Mouse (Mus musculus) liver, embryonic 16.5 days (tissue): ENCODE measurements at regions not wholly inside any gene's neighbourhood (a gene's known extent, or its start where the extent isn't known, plus 50 kb on each side); places are given as distances from the start of the nearest gene placed in this dataset.

Experiments used
- ATAC-seq: fragments of 200-750 bp; cut with Nextera tagmentation; 2 replicates; pipeline ENCODE4 v1.8.0; 2017; ENCODE audit warnings: low read depth, mild to moderate bottlenecking, moderate number of reproducible peaks, moderate library complexity
- H3K27ac ChIP-seq: fragments of 300-500 bp; sonication (generic); 2 replicates; pipeline ENCODE4 v1.5.1; 2014; ENCODE audit warnings: mild to moderate bottlenecking, low read length
- H3K27me3 ChIP-seq: fragments of 300-500 bp; sonication (generic); 2 replicates; pipeline ENCODE4 v1.6.1; 2014; ENCODE audit warnings: low read depth, low read length, mixed read lengths; ENCODE audit not compliant: control insufficient read depth, insufficient read depth
- H3K36me3 ChIP-seq: fragments of 300-500 bp; sonication (generic); 2 replicates; pipeline ENCODE4 v1.6.1; 2014; ENCODE audit warnings: mild to moderate bottlenecking; ENCODE audit not compliant: control insufficient read depth, insufficient read depth
- H3K4me1 ChIP-seq: fragments of 300-500 bp; sonication (generic); 2 replicates; pipeline ENCODE4 v1.6.1; 2014; ENCODE audit warnings: low read depth, low read length, mixed read lengths; ENCODE audit not compliant: control insufficient read depth
- H3K4me2 ChIP-seq: fragments of 300-500 bp; sonication (generic); 2 replicates; pipeline ENCODE4 v1.6.1; 2014; ENCODE audit warnings: low read depth, low read length, mixed read lengths
- H3K4me3 ChIP-seq: fragments of 300-500 bp; sonication (generic); 2 replicates; pipeline ENCODE4 v1.5.1; 2014; ENCODE audit warnings: low read depth, mild to moderate bottlenecking, low read length
- H3K9ac ChIP-seq: fragments of 300-500 bp; sonication (generic); 2 replicates; pipeline ENCODE4 v1.6.1; 2014; ENCODE audit warnings: low read depth, low read length
- H3K9me3 ChIP-seq: fragments of 300-500 bp; sonication (generic); replicated peaks from 2 replicates; pipeline ENCODE4 v1.6.1; 2016; ENCODE audit warnings: low read length; ENCODE audit not compliant: control insufficient read depth
- WGBS: fragments of 180-500 bp; shearing (Covaris S2); extraction: QIAGEN DNeasy Blood & Tissue Kit; methylation state at CpG from one replicate; pipeline ENCODE4 v1.1.7; 2014; ENCODE audit not compliant: insufficient replicate concordance; 5-methylcytosine and 5-hydroxymethylcytosine counted together

GRCm38 (mm10) chr9:61733540-61733939, 180.8 kb downstream of the Rplp1 start:
- Histone ChIP-seq H3K4me2 (no peak overlapping the region), H3K27ac (no peak overlapping the region), H3K36me3 (no peaks in the 10 kb centered on the region), H3K27me3 (no peaks in the 10 kb centered on the region), H3K9ac (no peak overlapping the region), H3K9me3 (no peaks in the 10 kb centered on the region), H3K4me3 (no peak overlapping the region), H3K4me1 (no peaks in the 10 kb centered on the region)
- ATAC-seq = peak; percentile 62; the same call in 1 of the 2 replicates
- WGBS = 47% methylated on average over 2 of the region's 2 CpGs

- H3K9ac ChIP-seq = no peak overlapping the region
- WGBS = 58% methylated on average over 4 of the region's 4 CpGs
- no peaks in the 10 kb centered on the region for H3K36me3 ChIP-seq
- H3K27me3 ChIP-seq = no peaks in the 10 kb centered on the region
- no peaks in the 10 kb centered on the region for H3K4me1 ChIP-seq
- H3K9me3 ChIP-seq = no peaks in the 10 kb centered on the region
- H3K4me2 ChIP-seq = no peak overlapping the region
- ATAC-seq = no peak
- no peak overlapping the region for H3K27ac ChIP-seq
- no peak overlapping the region for H3K4me3 ChIP-seq
Measured at GRCm38 (mm10) chr9:61732747-61733146, 181.6 kb downstream of the Rplp1 start.

GRCm38 (mm10) chr9:61728115-61728514, 186.2 kb downstream of the Rplp1 start:
- Histone ChIP-seq H3K4me3 (no peak overlapping the region), H3K27ac (no peak overlapping the region), H3K36me3 (no peaks in the 10 kb centered on the region), H3K4me1 (no peaks in the 10 kb centered on the region), H3K9me3 (no peaks in the 10 kb centered on the region), H3K4me2 (no peak overlapping the region), H3K27me3 (no peaks in the 10 kb centered on the region), H3K9ac (no peak overlapping the region)
- ATAC-seq = peak; percentile 66
- 45% methylated on average over 4 of the region's 4 CpGs for WGBS

- Histone ChIP-seq H3K4me3 (no peak overlapping the region), H3K9ac (no peak overlapping the region), H3K4me1 (no peaks in the 10 kb centered on the region), H3K9me3 (no peaks in the 10 kb centered on the region), H3K4me2 (no peak overlapping the region), H3K36me3 (no peaks in the 10 kb centered on the region), H3K27ac (no peak overlapping the region), H3K27me3 (no peaks in the 10 kb centered on the region)
- WGBS = 56% methylated on average over 10 of the region's 10 CpGs
- ATAC-seq = no peak
Measured at GRCm38 (mm10) chr9:61727651-61728050, 186.7 kb downstream of the Rplp1 start.

- ATAC-seq = no peak
- no peaks in the 10 kb centered on the region for H3K27me3 ChIP-seq
- H3K4me1 ChIP-seq = no peaks in the 10 kb centered on the region
- no peak overlapping the region for H3K4me2 ChIP-seq
- WGBS = 59% methylated on average over 2 of the region's 2 CpGs
- no peaks in the 10 kb centered on the region for H3K9me3 ChIP-seq
- no peak overlapping the region for H3K9ac ChIP-seq
- H3K36me3 ChIP-seq = no peaks in the 10 kb centered on the region
- no peak overlapping the region for H3K27ac ChIP-seq
- H3K4me3 ChIP-seq = no peak overlapping the region
Measured at GRCm38 (mm10) chr9:61724070-61724469, 190.3 kb downstream of the Rplp1 start.

- H3K4me1 ChIP-seq = no peaks in the 10 kb centered on the region
- ATAC-seq = no peak
- H3K9ac ChIP-seq = no peak overlapping the region
- no peak overlapping the region for H3K4me3 ChIP-seq
- no peaks in the 10 kb centered on the region for H3K36me3 ChIP-seq
- H3K27me3 ChIP-seq = no peaks in the 10 kb centered on the region
- H3K9me3 ChIP-seq = no peaks in the 10 kb centered on the region
- no peak overlapping the region for H3K27ac ChIP-seq
- WGBS = 35% methylated on average over 8 of the region's 8 CpGs
- no peak overlapping the region for H3K4me2 ChIP-seq
Measured at GRCm38 (mm10) chr9:61723021-61723581, 191.2 kb downstream of the Rplp1 start.

- Histone ChIP-seq H3K36me3 (no peaks in the 10 kb centered on the region), H3K9ac (no peak overlapping the region), H3K27me3 (no peaks in the 10 kb centered on the region), H3K4me2 (no peak overlapping the region), H3K9me3 (no peaks in the 10 kb centered on the region), H3K27ac (no peak overlapping the region), H3K4me3 (no peak overlapping the region), H3K4me1 (no peaks in the 10 kb centered on the region)
- 67% methylated on average over 5 of the region's 5 CpGs for WGBS
- no peak for ATAC-seq
Measured at GRCm38 (mm10) chr9:61721851-61722250, 192.5 kb downstream of the Rplp1 start.

- Histone ChIP-seq H3K4me3 (no peak overlapping the region), H3K27me3 (no peaks in the 10 kb centered on the region), H3K36me3 (no peaks in the 10 kb centered on the region), H3K4me2 (no peak overlapping the region), H3K27ac (no peak overlapping the region), H3K9ac (no peak overlapping the region), H3K4me1 (no peaks in the 10 kb centered on the region), H3K9me3 (no peaks in the 10 kb centered on the region)
- WGBS = 56% methylated on average over 4 of the region's 4 CpGs
- no peak for ATAC-seq
Measured at GRCm38 (mm10) chr9:61721071-61721470, 193.3 kb downstream of the Rplp1 start.

GRCm38 (mm10) chr9:61720206-61720605, 194.1 kb downstream of the Rplp1 start:
- WGBS = 60% methylated on average over 5 of the region's 5 CpGs
- H3K27ac ChIP-seq = no peak overlapping the region
- no peak for ATAC-seq
- H3K27me3 ChIP-seq = no peaks in the 10 kb centered on the region
- no peak overlapping the region for H3K4me3 ChIP-seq
- no peak overlapping the region for H3K9ac ChIP-seq
- H3K4me2 ChIP-seq = no peak overlapping the region
- H3K9me3 ChIP-seq = no peaks in the 10 kb centered on the region
- H3K36me3 ChIP-seq = no peaks in the 10 kb centered on the region
- no peaks in the 10 kb centered on the region for H3K4me1 ChIP-seq
